In the genomic region with DNA sequence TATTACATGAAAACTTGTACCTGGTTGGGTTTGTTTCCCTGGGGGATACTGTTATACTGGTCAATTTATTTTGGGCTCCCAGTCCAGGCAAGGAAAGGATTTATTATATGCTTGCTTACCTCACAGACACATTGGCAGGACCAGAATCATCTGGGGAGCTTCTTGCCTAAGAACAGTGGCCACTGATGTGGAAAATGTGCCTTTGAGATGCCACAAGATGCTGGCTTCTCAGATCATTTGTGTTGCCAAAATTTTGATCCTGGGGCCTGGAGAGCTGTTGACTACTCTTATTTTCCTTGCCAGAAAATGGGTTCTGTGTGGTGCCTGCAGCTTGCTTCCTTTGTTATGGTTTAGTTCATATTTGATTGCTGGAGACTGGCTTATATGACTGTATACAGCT, we compare ENCODE assay signal across 18 mouse cellular contexts.
"Had no signal": no experiment of that assay in that cellular context is flagged by ENCODE, and none has a peak within 500 bp of the region (broad histone marks: within the 10 kb centered on the region; RNA-seq: fewer than 3 reads in every experiment).

No protein-coding gene starts in this region.

- H3K4me1 ChIP-seq: midbrain, embryonic 12.5 days; neural tube, embryonic 12.5 days; stomach, embryonic 15.5 days had no signal

- H3K4me2 ChIP-seq: lung, embryonic 15.5 days; midbrain, embryonic 12.5 days; neural tube, embryonic 12.5 days; stomach, embryonic 15.5 days had no signal

- DNase-seq: liver, postnatal 0 days; lung, adult 2 months; lung, postnatal 14 days; lung, postnatal 36 days; midbrain, embryonic 14.5 days; right cerebral cortex, postnatal 14 days; thymus, adult 2 months; thymus, postnatal 14 days; thymus, postnatal 36 days had no signal

- H3K27me3 ChIP-seq: lung, embryonic 15.5 days; megakaryocyte, embryonic 14.5 days; midbrain, embryonic 12.5 days; neural tube, embryonic 12.5 days; stomach, embryonic 15.5 days had no signal

- H3K9ac ChIP-seq: liver, postnatal 0 days; lung, embryonic 15.5 days; midbrain, embryonic 12.5 days; neural tube, embryonic 12.5 days; stomach, embryonic 15.5 days had no signal

- H3K36me3 ChIP-seq: lung, embryonic 15.5 days; midbrain, embryonic 12.5 days; neural tube, embryonic 12.5 days; stomach, embryonic 15.5 days had no signal

- H3K4me3 ChIP-seq: lung, embryonic 15.5 days; megakaryocyte, embryonic 14.5 days; midbrain, embryonic 12.5 days; neural tube, embryonic 12.5 days; stomach, embryonic 15.5 days had no signal

- ATAC-seq: liver, postnatal 0 days; lung, postnatal 0 days; midbrain, embryonic 16.5 days had no signal

- H3K27ac ChIP-seq: lung, embryonic 15.5 days; macrophage; midbrain, embryonic 12.5 days; neural tube, embryonic 12.5 days; stomach, embryonic 15.5 days; stomach, postnatal 0 days had no signal

- H3K9me3 ChIP-seq: lung, embryonic 15.5 days; megakaryocyte, embryonic 14.5 days; midbrain, embryonic 12.5 days; neural tube, embryonic 12.5 days; stomach, embryonic 15.5 days had no signal
